8 mouse cellular contexts compared by ENCODE assay signal in genomic region chr7:28982274-28983013, GRCm38 (mm10). TPM values are rescaled to one million over a fixed set of nuclear protein-coding genes. Genes with fewer than 3 reads are reported as not detected.
DNase-seq lines count a peak whose midpoint lies in the region; ATAC-seq and TF ChIP-seq lines count a peak whose summit lies in the region.

No protein-coding gene starts in this region.

- DNase-seq in cerebellum, adult 2 months: peak in 1 of 2 experiments; percentile 37
- DNase-seq in cerebellum, adult 11 months: no peak
- peak; percentile 65 for DNase-seq in R1 (ENCODE audit: low read depth, low spot score)
- peak; percentile 90 for DNase-seq in thymus, adult 2 months
- no peak for DNase-seq in cerebellum, adult 8-10 months

- no peak for TF ChIP-seq POLR2A in cerebellum, adult 2 months (IDR thresholded peaks at IDR 0.05; ENCODE audit: borderline replicate concordance, insufficient read depth, low read length)
- TF ChIP-seq POLR2A in thymus, adult 2 months (IDR thresholded peaks at IDR 0.05; ENCODE audit: control insufficient read depth, extremely low read depth, insufficient read depth, low read length, poor library complexity): peak; percentile 74; the same call in 1 of the 2 replicates

- WGBS in cerebellum, adult 2 months: 16% methylated on average over 19 of the region's 19 CpGs
- WGBS in heart, embryonic 11.5 days (ENCODE audit: insufficient replicate concordance): 13% methylated on average over 19 of the region's 19 CpGs
- whole genome bisulfite sequencing in limb, embryonic 12.5 days: 13% methylated on average over 19 of the region's 19 CpGs
- 19% methylated on average over 19 of the region's 19 CpGs for WGBS in midbrain, embryonic 12.5 days
- WGBS in thymus, adult 2 months: 1% methylated on average over 19 of the region's 19 CpGs

- peak; percentile 42; the same call in 1 of the 2 replicates for ATAC-seq in heart, embryonic 11.5 days (replicated peaks; ENCODE audit: insufficient number of reproducible peaks, low FRiP score, low TSS enrichment)
- ATAC-seq in limb, embryonic 12.5 days (ENCODE audit: insufficient number of reproducible peaks, insufficient read depth, low FRiP score, low TSS enrichment, low read depth): peak; percentile 61
- peak; percentile 41 for ATAC-seq in midbrain, embryonic 12.5 days (ENCODE audit: low FRiP score, low read depth)

- 0 out of 2 replicates have a peak, but pooled peaks cover 8% of the 10 kb centered on the region for H3K4me1 ChIP-seq in cerebellum, adult 2 months (ENCODE audit: control insufficient read depth, insufficient read depth, low read length)
- peaks cover 10% of the 10 kb centered on the region for H3K4me1 ChIP-seq in heart, embryonic 11.5 days (ENCODE audit: control insufficient read depth, insufficient read depth, low read length)
- peaks cover 21% of the 10 kb centered on the region for H3K4me1 ChIP-seq in limb, embryonic 12.5 days (replicated peaks)
- peaks cover 14% of the 10 kb centered on the region for H3K4me1 ChIP-seq in midbrain, embryonic 12.5 days
- peaks cover 9% of the 10 kb centered on the region for H3K4me1 ChIP-seq in thymus, adult 2 months (replicated peaks; ENCODE audit: control insufficient read depth, insufficient read depth, low read length)

- H3K36me3 ChIP-seq in heart, embryonic 11.5 days (ENCODE audit: control insufficient read depth, insufficient read depth, low read length): peaks cover 11% of the 10 kb centered on the region
- H3K36me3 ChIP-seq in limb, embryonic 12.5 days: peaks cover 23% of the 10 kb centered on the region
- H3K36me3 ChIP-seq in midbrain, embryonic 12.5 days: peaks cover 19% of the 10 kb centered on the region
- peaks cover 19% of the 10 kb centered on the region; the same call in 1 of the 2 replicates for H3K36me3 ChIP-seq in thymus, adult 2 months (ENCODE audit: control insufficient read depth, insufficient read depth, low read length)

- TF ChIP-seq CTCF in cerebellum, adult 2 months (IDR thresholded peaks at IDR 0.05; ENCODE audit: borderline replicate concordance, insufficient read depth, low read depth, low read length): no peak
- TF ChIP-seq CTCF in thymus, adult 2 months (IDR thresholded peaks at IDR 0.05; ENCODE audit: borderline replicate concordance, control insufficient read depth, extremely low read depth, insufficient read depth, low read length, poor library complexity): peak; percentile 46; the same call in 1 of the 2 replicates

- no peak overlapping the region for H3K27ac ChIP-seq in cerebellum, adult 2 months (ENCODE audit: insufficient read depth, low read length)
- peak overlapping the region; percentile 85 for H3K27ac ChIP-seq in heart, embryonic 11.5 days (ENCODE audit: low read depth, low read length)
- peak overlapping the region; percentile 91 for H3K27ac ChIP-seq in limb, embryonic 12.5 days
- peak overlapping the region; percentile 69 for H3K27ac ChIP-seq in midbrain, embryonic 12.5 days (replicated peaks)
- peak overlapping the region; percentile 99 for H3K27ac ChIP-seq in thymus, adult 2 months (ENCODE audit: control insufficient read depth, insufficient read depth, low read length)

- H3K9me3 ChIP-seq in heart, embryonic 11.5 days (replicated peaks; ENCODE audit: control insufficient read depth, low read length): no peaks in the 10 kb centered on the region
- no peaks in the 10 kb centered on the region for H3K9me3 ChIP-seq in limb, embryonic 12.5 days
- H3K9me3 ChIP-seq in midbrain, embryonic 12.5 days: no peaks in the 10 kb centered on the region

- peak overlapping the region; percentile 95 for H3K4me2 ChIP-seq in heart, embryonic 11.5 days
- H3K4me2 ChIP-seq in limb, embryonic 12.5 days: peak overlapping the region; percentile 90
- peak overlapping the region; percentile 86 for H3K4me2 ChIP-seq in midbrain, embryonic 12.5 days (replicated peaks)

- no peaks in the 10 kb centered on the region for H3K27me3 ChIP-seq in cerebellum, adult 2 months (ENCODE audit: control insufficient read depth, insufficient read depth, low read length)
- H3K27me3 ChIP-seq in heart, embryonic 11.5 days (ENCODE audit: control insufficient read depth, insufficient read depth, low read length): no peaks in the 10 kb centered on the region
- H3K27me3 ChIP-seq in limb, embryonic 12.5 days: no peaks in the 10 kb centered on the region
- H3K27me3 ChIP-seq in midbrain, embryonic 12.5 days: no peaks in the 10 kb centered on the region
- H3K27me3 ChIP-seq in thymus, adult 2 months (ENCODE audit: control insufficient read depth, insufficient read depth, low read length): no peaks in the 10 kb centered on the region

- H3K9ac ChIP-seq in heart, embryonic 11.5 days (ENCODE audit: low read depth, low read length): peak overlapping the region; percentile 85
- peak overlapping the region; percentile 69 for H3K9ac ChIP-seq in limb, embryonic 12.5 days (replicated peaks)
- H3K9ac ChIP-seq in midbrain, embryonic 12.5 days (replicated peaks): peak overlapping the region; percentile 69

- H3K4me3 ChIP-seq in cerebellum, adult 2 months (replicated peaks; ENCODE audit: insufficient read depth, low read depth, low read length): peak overlapping the region; percentile 62
- peak overlapping the region; percentile 89 for H3K4me3 ChIP-seq in heart, embryonic 11.5 days (ENCODE audit: low read depth, low read length)
- peak overlapping the region; percentile 71 for H3K4me3 ChIP-seq in limb, embryonic 12.5 days (replicated peaks)
- H3K4me3 ChIP-seq in midbrain, embryonic 12.5 days: peak overlapping the region; percentile 80
- H3K4me3 ChIP-seq in thymus, adult 2 months (ENCODE audit: control insufficient read depth, insufficient read depth, low read length): peak overlapping the region; percentile 65

RNA-seq across cellular contexts. Expression of gene Map4k1, which starts 0.6 kb away (rescaled TPM):
- 1.2 and 1.3 TPM in 2 replicates for polyA plus RNA-seq in cerebellum, adult 2 months (2012; rRNA removed)
- polyA plus RNA-seq in heart, embryonic 11.5 days (2014; fragmentation: Nextera tagmentation; extraction: Ambion mirVana): 6.8 and 6.9 TPM in 2 replicates
- polyA plus RNA-seq in limb, embryonic 12.5 days (2016; fragmentation: Nextera tagmentation; extraction: Ambion mirVana): 10.9 and 11.9 TPM in 2 replicates
- polyA plus RNA-seq in midbrain, embryonic 12.5 days (2016; fragmentation: Nextera tagmentation; extraction: Ambion mirVana): 5.4 and 6.2 TPM in 2 replicates
- polyA plus RNA-seq in thymus, adult 2 months (2012; rRNA removed): 155 and 164 TPM in 2 replicates

RNA-seq across cellular contexts. Expression of gene Eif3k, which starts 0.8 kb away (rescaled TPM):
- 322 and 331 TPM in 2 replicates for polyA plus RNA-seq in cerebellum, adult 2 months (2012; rRNA removed)
- polyA plus RNA-seq in heart, embryonic 11.5 days (2014; fragmentation: Nextera tagmentation; extraction: Ambion mirVana): 278 and 286 TPM in 2 replicates
- polyA plus RNA-seq in limb, embryonic 12.5 days (2016; fragmentation: Nextera tagmentation; extraction: Ambion mirVana): 438 and 440 TPM in 2 replicates
- 324 and 335 TPM in 2 replicates for polyA plus RNA-seq in midbrain, embryonic 12.5 days (2016; fragmentation: Nextera tagmentation; extraction: Ambion mirVana)
- 362 and 396 TPM in 2 replicates for polyA plus RNA-seq in thymus, adult 2 months (2012; rRNA removed)

RNA-seq across cellular contexts. Expression of gene Actn4, which starts 20.3 kb away (rescaled TPM):
- polyA plus RNA-seq in cerebellum, adult 2 months (2012; rRNA removed): 129 and 135 TPM in 2 replicates
- polyA plus RNA-seq in heart, embryonic 11.5 days (2014; fragmentation: Nextera tagmentation; extraction: Ambion mirVana): 227 and 262 TPM in 2 replicates
- polyA plus RNA-seq in limb, embryonic 12.5 days (2016; fragmentation: Nextera tagmentation; extraction: Ambion mirVana): 269 and 283 TPM in 2 replicates
- 162 and 175 TPM in 2 replicates for polyA plus RNA-seq in midbrain, embryonic 12.5 days (2016; fragmentation: Nextera tagmentation; extraction: Ambion mirVana)
- polyA plus RNA-seq in thymus, adult 2 months (2012; rRNA removed): 243 and 268 TPM in 2 replicates

Comparison
In these comparisons a context has a peak if more than half of its experiments do, and no peak if none do; other contexts are left out.
1. DNase-seq: peak in R1 (single experiment) and thymus, adult 2 months (single experiment); none in cerebellum, adult 11 months (single experiment) and cerebellum, adult 8-10 months (single experiment).
2. RNA of gene Map4k1, which starts 0.6 kb away (polyA plus RNA-seq): 155 to 164 TPM in thymus, adult 2 months; 10.9 to 11.9 TPM in limb, embryonic 12.5 days, 6.8 to 6.9 TPM in heart, embryonic 11.5 days, 5.4 to 6.2 TPM in midbrain, embryonic 12.5 days and 1.2 to 1.3 TPM in cerebellum, adult 2 months; every median in the first group is over 10 times any median in the second.
3. Peak in every context shown above with its lines, with median percentiles within 50 percentile points of each other: H3K4me3 ChIP-seq, ATAC-seq, H3K4me2 ChIP-seq and H3K9ac ChIP-seq.